Mouse (Mus musculus) testis, adult 2 months (tissue): ENCODE measurements at regions not wholly inside any gene's neighbourhood (a gene's known extent, or its start where the extent isn't known, plus 50 kb on each side); places are given as distances from the start of the nearest gene placed in this dataset.

Source experiments
- H3K27ac ChIP-seq: fragments of 200-500 bp; 2 replicates; pipeline ENCODE4 v1.5.1; 2012; ENCODE audit warnings: low read depth, low read length; ENCODE audit not compliant: control insufficient read depth, insufficient read depth
- H3K27me3 ChIP-seq: fragments of 200-500 bp; 2 replicates; pipeline ENCODE4 v1.6.1; 2012; ENCODE audit warnings: mild to moderate bottlenecking, low read length, moderate library complexity; ENCODE audit not compliant: control insufficient read depth, insufficient read depth
- H3K36me3 ChIP-seq: fragments of 200-500 bp; 2 replicates; pipeline ENCODE4 v1.6.1; 2012; ENCODE audit warnings: mild to moderate bottlenecking, low read length; ENCODE audit not compliant: control insufficient read depth, insufficient read depth
- H3K4me1 ChIP-seq: fragments of 200-500 bp; 2 replicates; pipeline ENCODE4 v1.6.1; 2012; ENCODE audit warnings: low read length; ENCODE audit not compliant: control insufficient read depth, insufficient read depth
- H3K4me3 ChIP-seq: fragments of 200-500 bp; 2 replicates; pipeline ENCODE4 v1.5.1; 2012; ENCODE audit warnings: low read depth, mild to moderate bottlenecking, low read length, moderate library complexity, mixed read lengths; ENCODE audit not compliant: control insufficient read depth
- CTCF ChIP-seq: fragments of 200-500 bp; IDR thresholded peaks from 2 replicates; pipeline ENCODE4 v1.5.1; 2012; ENCODE audit warnings: low read depth, mild to moderate bottlenecking, inconsistent platforms, low read length, moderate library complexity; ENCODE audit not compliant: control insufficient read depth, insufficient read depth, insufficient replicate concordance
- POLR2A ChIP-seq: fragments of 200-500 bp; IDR thresholded peaks from 2 replicates; pipeline ENCODE4 v1.6.1; 2012; ENCODE audit warnings: low read depth, mild to moderate bottlenecking, inconsistent platforms, low read length, moderate library complexity; ENCODE audit not compliant: control insufficient read depth

DNA sequence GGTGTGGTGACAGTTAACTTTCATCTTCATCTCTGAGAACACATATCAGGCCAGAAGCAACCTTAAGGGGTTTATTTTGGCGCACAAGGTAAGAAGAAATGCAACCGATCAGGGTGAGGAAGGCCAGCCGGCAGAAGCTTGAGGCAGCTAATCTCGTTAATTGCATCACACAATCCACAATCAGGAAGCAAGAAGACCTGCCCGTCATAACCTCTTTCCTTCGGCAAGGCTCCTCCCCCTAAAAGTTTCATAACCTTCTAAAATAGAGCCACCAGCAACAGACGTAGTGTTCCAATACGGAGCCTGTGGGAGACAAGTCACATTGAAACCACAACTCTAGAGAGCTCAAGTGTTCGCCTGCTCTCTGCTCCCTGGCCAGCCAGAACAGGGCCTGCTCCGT lies 91.4 kb downstream of the Dyrk2 start:
- Histone ChIP-seq H3K36me3 (no peaks in the 10 kb centered on the region), H3K4me1 (no peaks in the 10 kb centered on the region), H3K27ac (peak overlapping the region; percentile 80; the same call in 1 of the 2 replicates), H3K4me3 (no peak overlapping the region), H3K27me3 (no peaks in the 10 kb centered on the region)
- TF ChIP-seq POLR2A (no peak), CTCF (no peak)

GRCm38 (mm10) chr10:118780831-118781569 lies 89.0 kb downstream of the Dyrk2 start:
- H3K4me1 ChIP-seq, result no peaks in the 10 kb centered on the region
- H3K27me3 ChIP-seq, result no peaks in the 10 kb centered on the region
- H3K27ac ChIP-seq, result no peak overlapping the region
- no peak overlapping the region for H3K4me3 ChIP-seq
- no peak for TF ChIP-seq CTCF
- no peaks in the 10 kb centered on the region for H3K36me3 ChIP-seq

- Histone ChIP-seq H3K4me3 (no peak overlapping the region), H3K27me3 (no peaks in the 10 kb centered on the region), H3K36me3 (no peaks in the 10 kb centered on the region), H3K4me1 (no peaks in the 10 kb centered on the region; the same call in 1 of the 2 replicates), H3K27ac (no peak overlapping the region)
- no peak for TF ChIP-seq POLR2A
- no peak for TF ChIP-seq CTCF
Measured at GRCm38 (mm10) chr10:118781811-118782232, 88.2 kb downstream of the Dyrk2 start.

GRCm38 (mm10) chr10:118782646-118783045 lies 87.4 kb downstream of the Dyrk2 start:
- no peaks in the 10 kb centered on the region; the same call in 1 of the 2 replicates for H3K4me1 ChIP-seq
- TF ChIP-seq POLR2A (no peak), CTCF (no peak)
- H3K36me3 ChIP-seq, result no peaks in the 10 kb centered on the region
- no peak overlapping the region for H3K27ac ChIP-seq
- no peak overlapping the region for H3K4me3 ChIP-seq
- no peaks in the 10 kb centered on the region for H3K27me3 ChIP-seq

GRCm38 (mm10) chr10:118787280-118787690 lies 82.7 kb downstream of the Dyrk2 start:
- Histone ChIP-seq H3K36me3 (no peaks in the 10 kb centered on the region), H3K27ac (no peak overlapping the region), H3K4me3 (no peak overlapping the region), H3K4me1 (no peaks in the 10 kb centered on the region; the same call in 1 of the 2 replicates), H3K27me3 (no peaks in the 10 kb centered on the region)
- no peak for TF ChIP-seq CTCF
- TF ChIP-seq POLR2A, result no peak

DNA sequence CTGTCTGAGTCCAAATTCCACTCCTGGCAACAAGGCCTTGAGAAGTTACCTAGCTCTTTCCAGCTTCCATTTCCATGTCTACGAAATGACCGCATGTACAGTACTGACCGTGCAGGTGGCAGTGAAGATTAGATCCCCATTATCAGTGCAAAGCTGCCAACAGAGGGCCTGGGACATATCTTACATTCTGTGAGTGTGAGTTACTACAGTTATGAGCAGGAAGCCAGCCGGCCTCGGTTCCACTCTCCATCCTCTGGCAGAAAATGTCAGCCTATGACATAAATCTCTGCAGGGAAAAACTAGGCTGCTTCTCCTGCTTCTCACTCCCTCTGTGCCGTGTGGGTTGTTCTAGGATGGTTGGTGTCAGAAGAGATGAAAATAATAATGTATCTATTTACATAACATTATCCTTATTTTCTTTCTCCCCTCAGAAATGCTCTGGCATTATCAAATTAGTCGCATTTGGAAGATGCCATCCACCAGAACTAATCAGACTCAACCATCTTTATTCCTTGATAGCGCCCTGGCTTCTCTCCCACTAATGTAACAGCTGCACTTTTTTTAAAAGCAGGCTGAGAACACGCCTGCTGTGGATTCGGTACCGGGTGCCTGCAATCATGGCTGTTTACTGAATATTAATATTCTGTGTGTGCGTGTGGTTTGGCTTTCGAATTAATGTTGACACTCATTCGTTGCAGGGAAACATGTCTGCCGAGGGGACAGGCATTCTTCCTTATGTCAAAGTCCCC lies 77.5 kb downstream of the Dyrk2 start:
- no peaks in the 10 kb centered on the region for H3K27me3 ChIP-seq

GRCm38 (mm10) chr10:118793794-118794193 lies 76.2 kb downstream of the Dyrk2 start:
- no peak for TF ChIP-seq CTCF
- no peak for TF ChIP-seq POLR2A

More for the DNA sequence above, 77.5 kb downstream of the Dyrk2 start:
- H3K36me3 ChIP-seq, result no peaks in the 10 kb centered on the region
- H3K27ac ChIP-seq, result no peak overlapping the region
- H3K4me1 ChIP-seq, result no peaks in the 10 kb centered on the region
- TF ChIP-seq POLR2A (no peak), CTCF (no peak)
- peak overlapping the region; percentile 72 for H3K4me3 ChIP-seq

More at GRCm38 (mm10) chr10:118793794-118794193, 76.2 kb downstream of the Dyrk2 start:
- no peaks in the 10 kb centered on the region for H3K36me3 ChIP-seq
- no peak overlapping the region for H3K4me3 ChIP-seq
- H3K27me3 ChIP-seq, result no peaks in the 10 kb centered on the region
- H3K27ac ChIP-seq, result no peak overlapping the region
- H3K4me1 ChIP-seq, result no peaks in the 10 kb centered on the region; the same call in 1 of the 2 replicates
